Mouse (Mus musculus): ENCODE results near the gene Xrcc1.
A peak's percentile ranks its signal among the peaks of the same experiment; 100 is the strongest.
"Not testable (repeated sequence)": the region's sequence is repeated elsewhere in the genome, so short reads cannot be mapped to it uniquely, and the experiment has no call there.

The Xrcc1 gene

DNA sequence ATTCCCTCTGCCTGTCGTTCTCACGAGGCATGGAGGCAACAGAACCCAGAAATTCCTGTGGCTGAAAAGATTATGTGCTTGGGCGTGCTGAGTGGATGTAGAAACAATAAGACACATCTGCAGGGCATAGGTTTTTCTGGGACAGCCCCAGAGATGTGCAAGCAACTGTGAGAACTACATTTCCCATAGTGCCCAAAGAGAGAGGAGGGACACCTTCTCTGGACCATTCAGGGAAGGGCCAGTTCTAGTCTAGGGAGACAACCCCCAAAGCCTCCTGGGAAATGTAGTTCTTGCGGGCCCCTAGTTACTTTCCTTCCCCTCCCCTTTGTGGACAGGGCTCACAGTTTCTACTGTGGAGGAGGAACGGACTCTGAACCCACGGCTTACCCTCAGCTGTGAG lies 61.9 kb downstream of the Xrcc1 start:
- DNase-seq: peak; percentile 79

DNA sequence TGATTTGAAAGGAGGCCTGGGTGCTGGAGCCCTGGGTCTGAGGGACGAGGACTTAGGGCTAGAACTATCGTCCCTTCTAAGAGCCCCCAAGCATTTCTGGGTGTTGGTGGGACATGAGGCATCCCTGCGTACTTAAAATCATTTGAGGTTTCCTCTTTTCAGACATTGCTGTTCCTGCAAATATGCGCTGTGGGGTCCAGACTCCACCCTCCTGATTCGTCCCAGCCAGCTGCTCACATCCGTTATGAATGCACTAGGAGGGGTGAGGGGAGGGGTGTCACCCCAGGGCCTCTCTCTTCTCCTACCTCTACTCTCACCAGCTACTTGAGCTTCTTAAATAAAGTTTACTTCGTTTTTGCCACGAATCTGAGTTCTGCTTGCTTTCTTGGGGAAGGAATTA lies 62.5 kb downstream of the Xrcc1 start:
- DNase-seq: no peak

DNA sequence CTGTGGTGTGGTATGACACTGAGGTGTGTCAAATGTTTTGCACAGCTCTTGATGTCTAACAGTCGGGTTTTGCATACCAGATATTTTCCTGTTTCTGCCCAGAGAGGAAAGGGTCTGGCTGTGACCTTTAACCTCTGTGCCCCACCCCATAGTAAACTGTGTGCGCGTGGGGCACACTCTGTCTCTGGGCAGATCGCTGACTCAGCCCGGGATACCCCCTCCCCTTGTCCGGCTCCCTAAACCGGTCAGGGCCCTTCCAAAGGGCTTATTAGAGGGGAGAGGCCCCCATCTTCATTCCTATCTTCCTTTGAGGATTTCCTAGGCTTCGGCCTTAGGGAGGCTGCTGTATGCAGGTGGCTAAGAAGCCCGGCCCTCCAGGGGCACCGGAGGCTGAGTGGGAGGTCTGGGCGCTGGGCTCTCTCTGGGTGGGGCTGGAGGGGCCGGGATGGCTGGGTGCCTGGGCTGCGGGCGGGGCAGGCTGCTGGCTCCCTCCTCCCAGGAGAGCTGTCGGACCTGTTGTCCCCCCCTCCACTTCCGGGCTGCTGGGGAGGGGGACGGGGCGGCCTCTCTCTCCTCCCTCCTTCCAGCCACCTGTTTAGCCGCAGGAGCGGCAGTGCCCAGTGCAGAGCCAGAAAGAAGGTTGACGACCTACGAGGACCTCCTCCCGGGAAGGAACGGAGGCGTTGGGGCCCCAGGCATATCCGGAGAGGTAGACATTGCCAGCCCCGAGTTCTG lies 64.2 kb downstream of the Xrcc1 start, which contains the start of gene Phldb3:
Phldb3 (plus strand) TSS at position 620 of the 735 bp plus-strand sequence.
- peak; percentile 26 for DNase-seq

DNA sequence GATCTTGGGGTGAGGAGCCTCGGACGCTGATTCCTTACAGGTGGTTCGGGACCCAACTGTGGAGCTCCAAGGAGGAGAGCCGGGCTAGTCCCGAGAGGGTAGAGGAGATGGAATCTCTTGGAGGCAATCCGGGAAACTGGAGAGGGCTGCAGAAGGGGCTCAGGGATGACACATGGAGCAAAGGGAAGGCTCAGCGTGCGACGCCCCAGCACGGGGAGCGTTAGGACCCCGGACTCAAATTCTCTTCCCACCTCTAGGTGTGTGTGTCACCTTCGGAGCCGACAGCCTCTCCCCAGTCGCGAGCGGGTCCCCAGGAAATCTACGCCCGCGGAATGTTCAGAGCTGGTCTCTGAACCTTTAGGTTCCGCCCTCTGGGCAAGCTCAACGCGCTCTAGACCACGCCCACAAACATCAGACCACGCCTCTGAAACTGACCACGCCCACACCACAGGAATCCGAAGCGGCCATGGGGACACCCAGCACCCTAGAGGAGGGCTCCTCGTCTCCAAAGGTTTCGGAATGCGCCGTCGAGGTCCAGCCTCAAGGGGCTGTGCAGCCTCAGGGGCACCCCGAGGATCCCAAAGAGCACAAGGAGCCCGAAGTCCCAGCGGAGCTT lies 64.9 kb downstream of the Xrcc1 start:
- DNase-seq: peak; percentile 89

DNA sequence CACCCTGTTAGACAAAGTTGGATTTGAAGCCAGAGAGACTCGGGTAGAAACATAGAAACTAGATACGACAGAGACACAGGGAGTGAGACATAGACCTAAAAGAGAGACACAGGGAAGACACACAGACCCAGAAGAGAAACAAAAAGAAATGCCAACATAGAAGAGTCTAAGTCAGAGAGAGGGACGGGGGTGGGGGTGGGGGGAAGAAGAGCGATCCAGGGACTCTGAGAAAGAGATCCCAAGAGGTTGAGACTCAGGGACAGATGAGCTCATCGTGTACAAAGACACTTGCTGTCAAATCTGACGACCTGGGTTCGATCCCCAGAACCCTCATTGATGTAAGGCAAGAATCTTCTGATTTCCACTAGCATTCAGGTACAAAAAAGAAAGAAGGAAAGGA lies 65.6 kb downstream of the Xrcc1 start:
- no peak for DNase-seq

DNA sequence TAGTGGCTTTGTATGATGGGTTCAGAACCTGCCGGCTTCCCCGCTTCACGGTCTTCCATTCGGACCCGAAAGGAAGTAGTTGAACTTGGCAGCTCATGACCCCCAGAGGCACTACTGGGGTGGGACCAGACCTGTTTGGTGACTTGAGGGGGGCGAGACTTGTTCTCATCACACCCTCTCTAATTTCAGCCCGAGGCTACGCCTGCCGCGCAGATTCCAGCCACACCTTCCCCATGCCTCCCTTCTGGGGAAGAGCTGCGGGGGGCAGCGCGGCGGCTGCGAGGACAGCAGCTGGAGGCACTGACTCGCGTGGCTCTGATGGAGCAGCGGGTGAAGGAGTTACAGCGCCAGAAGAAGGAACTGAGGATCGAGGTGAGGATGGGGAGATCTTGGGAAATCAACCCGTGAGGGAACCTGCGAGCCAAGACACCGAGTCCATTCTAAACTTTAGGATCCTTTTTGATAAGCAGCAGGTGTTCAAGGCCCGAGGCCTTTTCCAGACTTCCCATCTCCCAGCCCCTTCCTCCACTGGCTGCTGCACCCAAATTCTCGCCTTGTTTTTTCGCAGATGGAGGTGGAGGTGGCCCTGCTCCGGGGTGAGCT lies 66.3 kb downstream of the Xrcc1 start:
- DNase-seq: peak; percentile 32

DNA sequence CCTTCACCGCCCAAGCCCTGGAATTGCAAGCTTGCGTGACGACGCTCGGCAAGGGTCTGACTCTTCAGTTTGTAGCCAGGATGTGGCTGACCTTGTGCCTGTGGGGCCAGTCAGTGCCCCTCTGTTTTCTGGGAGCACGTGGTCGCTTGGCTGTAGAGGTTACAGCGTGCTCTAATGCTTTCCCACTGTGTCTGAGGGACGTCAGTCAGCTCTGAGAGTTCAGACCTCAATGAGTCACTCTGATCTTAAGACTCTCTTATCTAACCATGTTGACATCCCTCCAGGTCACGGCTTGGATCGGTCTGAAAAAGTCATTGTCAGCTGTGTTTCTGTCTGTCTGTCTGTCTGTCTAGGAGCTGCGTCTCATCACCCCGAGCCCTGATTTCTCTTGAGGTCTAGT lies 68.7 kb downstream of the Xrcc1 start:
- no peak for DNase-seq

DNA sequence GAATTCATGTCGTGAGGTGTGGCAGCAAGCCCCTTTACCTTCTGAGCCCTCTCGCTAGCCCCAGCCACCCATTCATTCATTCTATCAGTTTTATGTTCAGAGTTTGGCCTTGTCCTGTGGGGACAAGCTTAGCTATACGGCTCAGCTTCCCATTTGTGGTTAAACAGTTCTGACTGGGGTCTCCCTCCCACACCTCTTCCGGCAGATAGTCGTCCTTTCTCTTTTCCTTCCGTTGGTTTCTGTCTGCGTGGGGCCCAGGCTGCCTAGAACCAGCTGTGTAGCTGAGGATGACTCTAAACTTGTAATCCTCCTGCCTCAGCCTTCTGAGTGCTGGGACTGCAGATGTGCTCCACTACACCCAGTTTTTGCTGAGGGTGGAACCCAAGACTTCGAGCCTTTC lies 71.7 kb downstream of the Xrcc1 start:
- DNase-seq: no peak

DNA sequence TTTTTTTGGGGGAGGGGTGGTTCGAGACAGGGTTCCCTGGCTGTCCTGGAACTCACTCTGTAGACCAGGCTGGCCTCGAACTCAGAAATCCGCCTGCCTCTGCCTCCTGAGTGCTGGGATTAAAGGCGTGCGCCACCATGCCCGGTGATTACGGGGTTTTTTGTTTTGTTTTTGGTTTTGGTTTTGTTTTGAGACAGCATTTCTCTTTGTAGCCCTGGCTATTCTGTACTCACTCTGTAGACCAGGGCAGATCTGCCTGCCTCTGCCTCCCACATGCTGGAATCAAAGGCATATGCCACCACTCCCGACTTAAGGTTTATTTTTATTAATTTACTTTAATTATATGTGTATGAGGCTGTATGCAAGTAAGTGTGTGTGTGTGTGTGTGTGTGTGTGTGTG lies 72.3 kb downstream of the Xrcc1 start:
- DNase-seq: not testable (repeated sequence)

DNA sequence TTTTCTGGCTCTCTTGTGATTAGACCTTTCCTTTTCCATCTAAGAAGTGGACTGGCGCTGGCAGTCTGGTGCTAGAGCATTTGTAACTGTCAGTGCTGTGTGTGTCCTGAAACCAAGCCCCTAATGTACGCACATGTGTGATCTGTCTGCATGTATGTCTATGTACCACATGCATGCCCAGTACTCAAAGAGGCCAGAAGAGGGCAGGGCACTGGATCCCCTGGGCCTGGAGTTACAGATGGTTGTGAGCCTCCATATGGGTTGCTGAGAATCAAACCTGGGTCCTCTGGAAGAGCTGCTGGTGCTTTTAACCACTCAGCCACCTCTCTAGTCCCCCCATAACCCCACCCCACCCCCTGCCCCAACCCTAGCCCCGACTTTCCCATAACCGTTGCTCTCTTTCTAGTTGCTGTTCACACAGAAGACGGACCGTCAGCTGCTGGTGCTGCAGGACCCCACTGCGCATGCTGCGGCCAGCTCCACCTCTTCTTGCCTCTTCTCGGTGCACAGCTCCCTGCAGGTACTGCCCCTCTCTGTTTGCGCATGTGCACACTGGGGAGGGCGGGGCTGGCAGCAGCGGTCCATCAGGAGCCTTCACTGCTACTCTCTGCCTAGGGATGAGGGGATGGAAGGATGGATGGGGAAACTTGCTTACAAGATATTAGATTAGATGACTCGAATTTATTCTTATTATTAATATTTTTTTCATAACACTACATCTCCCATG lies 73.7 kb downstream of the Xrcc1 start:
- DNase-seq: no peak

DNA sequence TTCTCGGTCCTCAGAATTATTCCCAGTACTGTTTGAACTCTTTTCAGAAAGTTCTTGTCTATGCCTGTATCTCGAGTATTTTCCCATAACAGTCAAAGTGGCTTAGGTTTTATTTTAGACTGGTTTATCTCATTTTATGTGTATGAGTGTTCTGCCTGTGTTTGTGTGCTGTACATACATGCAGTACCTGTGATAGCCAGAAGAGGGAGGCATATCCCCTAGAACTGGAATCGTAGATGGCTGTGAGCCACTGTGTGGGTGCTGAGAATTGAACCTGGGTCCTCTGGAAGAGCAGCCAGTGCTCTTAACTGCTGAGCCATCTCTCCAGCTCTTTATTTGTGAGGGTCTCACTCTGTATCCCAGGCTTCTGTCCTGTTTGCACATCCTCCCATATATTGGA lies 75.1 kb downstream of the Xrcc1 start:
- no peak for DNase-seq

DNA sequence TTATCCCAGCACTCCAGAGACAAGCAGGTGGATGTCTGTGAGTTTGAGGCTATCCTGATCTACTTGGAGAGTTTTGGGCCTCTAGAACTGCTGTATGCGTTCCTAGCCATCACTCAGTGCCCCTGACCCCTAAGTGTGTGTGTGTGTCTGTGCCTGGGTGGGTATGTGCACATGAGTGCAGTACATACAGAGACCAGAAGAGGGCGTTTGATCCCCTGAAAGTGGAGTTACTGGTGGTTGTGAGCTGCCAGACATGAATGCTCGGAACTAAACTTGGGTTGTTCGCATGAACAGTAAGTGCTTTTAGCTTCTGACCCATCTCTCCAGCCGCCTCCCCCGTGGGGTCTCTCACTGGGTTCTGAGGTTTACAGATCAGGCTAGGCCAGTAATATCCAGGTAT lies 76.9 kb downstream of the Xrcc1 start:
- no peak for DNase-seq
